Mouse (Mus musculus): Measurements from ENCODE around the gene Ccdc27.

- no peak for TF ChIP-seq CTCF (IDR thresholded peaks at IDR 0.05)
- TF ChIP-seq POLR2A (IDR thresholded peaks at IDR 0.05; ENCODE audit: insufficient read depth, low read depth, low read length) = no peak
These were observed 21.0 kb downstream of the Ccdc27 start for GRCm38 (mm10) chr4:154021432-154021831.

Data from heart, adult 2 months (tissue).